Mouse (Mus musculus) MEL (cell line): ENCODE measurements around the gene 2300002M23Rik.

Source experiments
- ELF1 ChIP-seq: IDR thresholded peaks from 2 replicates; pipeline ENCODE4 v1.6.1; 2014; ENCODE audit warnings: low read depth, mild to moderate bottlenecking, inconsistent platforms, low read length, improper control_type of control experiment, moderate library complexity
- KAT2A ChIP-seq: conservative IDR thresholded peaks from 2 replicates; pipeline ENCODE4 v1.6.1; 2012; ENCODE audit warnings: low read depth, low read length, improper control_type of control experiment, inconsistent platforms
- MAZ ChIP-seq: IDR thresholded peaks from 2 replicates; pipeline ENCODE4 v1.6.1; 2012; ENCODE audit warnings: low read depth, mild to moderate bottlenecking, inconsistent platforms, low read length, improper control_type of control experiment
- MEF2A ChIP-seq: IDR thresholded peaks from 2 replicates; pipeline ENCODE4 v1.6.1; 2014; ENCODE audit warnings: low read depth, mild to moderate bottlenecking, inconsistent platforms, low read length, improper control_type of control experiment; ENCODE audit not compliant: poor library complexity, insufficient replicate concordance, severe bottlenecking; ENCODE audit errors: extremely low read depth
- NRF1 ChIP-seq: IDR thresholded peaks from 2 replicates; pipeline ENCODE4 v1.6.1; 2014; ENCODE audit warnings: low read depth, mild to moderate bottlenecking, inconsistent platforms, low read length, improper control_type of control experiment, moderate library complexity; ENCODE audit not compliant: poor library complexity, insufficient read depth, severe bottlenecking

DNA sequence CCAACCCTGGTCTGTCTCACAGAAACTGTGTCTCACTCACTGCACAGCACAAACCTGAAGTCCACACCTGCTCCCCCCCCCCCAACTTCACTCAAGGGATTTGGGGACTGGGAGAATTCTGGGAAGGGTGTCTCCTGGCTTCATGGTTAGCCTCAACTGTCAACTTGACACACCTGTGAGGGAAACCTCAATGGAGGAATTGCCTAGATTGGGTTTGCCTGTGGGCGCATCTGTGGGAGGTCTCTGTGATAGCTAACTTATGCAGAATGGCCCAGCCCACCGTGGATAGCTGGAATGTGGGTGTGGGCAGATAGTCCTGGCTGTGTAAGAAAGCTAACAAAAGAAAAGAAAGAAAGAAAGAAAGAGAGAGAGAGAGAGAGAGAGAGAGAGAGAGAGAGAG, 34.0 kb downstream of the 2300002M23Rik start, which contains the start of gene Sfta2:
- TF ChIP-seq KAT2A, result no peak
- TF ChIP-seq MEF2A, result no peak
- no peak for TF ChIP-seq MAZ
- no peak for TF ChIP-seq ELF1
- no peak for TF ChIP-seq NRF1
